Mouse (Mus musculus) adrenal gland, postnatal 4 days (tissue): Measurements from ENCODE around the gene Parp6. TPM values are rescaled to one million over a fixed set of nuclear protein-coding genes. Genes with fewer than 3 reads are reported as not detected.

ENCODE experiments used
- DNase-seq, 2 experiments: peaks; one replicate each; pipeline ENCODE4 v3.0.0; 2021 to 2022; ENCODE audit warnings: low spot score in 2 of 2, mixed read lengths in 2 of 2
- total RNA-seq, 2 experiments: library from RNA; stranded (reverse); gene quantifications; 2 replicates each; pipeline ENCODE4 v1.2.3; 2021

Gene Parp6
- total RNA-seq, 2 experiments from 2014 or later = 31.6 to 32.2 TPM

DNA sequence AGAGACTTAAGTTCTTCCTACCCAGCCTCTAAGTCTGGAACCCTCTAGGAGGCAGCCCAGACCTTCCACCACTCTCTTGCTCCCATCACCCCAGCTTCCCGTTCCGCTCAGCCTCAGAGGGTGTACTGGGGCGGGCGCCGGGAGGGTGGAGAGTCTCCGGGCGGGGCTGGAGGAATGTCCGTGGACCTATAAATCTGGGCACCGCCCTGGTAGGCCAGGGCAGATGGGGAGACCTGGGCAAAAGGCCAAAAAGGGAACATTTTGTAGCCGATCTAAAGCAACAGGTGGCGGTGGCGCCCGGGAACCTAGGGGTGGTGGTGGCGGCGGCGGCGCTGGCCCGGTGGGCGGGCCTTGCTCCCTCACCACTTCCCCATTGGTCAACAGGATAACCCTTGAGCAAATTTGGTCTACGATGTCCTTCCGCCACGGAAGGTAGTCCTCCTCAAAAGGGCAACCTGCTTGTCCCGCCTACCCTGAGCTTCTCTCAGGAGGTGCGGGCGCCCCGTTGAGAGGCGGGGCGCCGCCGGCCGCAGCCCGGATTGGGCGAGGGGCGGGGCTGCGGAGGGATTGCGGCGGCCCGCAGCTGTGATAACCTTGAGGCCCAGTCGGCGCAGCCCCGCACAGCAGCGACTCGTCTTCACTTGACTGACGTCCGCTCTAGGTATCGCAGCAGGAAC is 39.0 kb downstream of the Parp6 start, which contains the start of gene Pkm:
Gene Pkm (plus strand): TSS at position 411 of the 677 bp plus-strand sequence.
- peak; percentile 75 to 87 for DNase-seq

DNA sequence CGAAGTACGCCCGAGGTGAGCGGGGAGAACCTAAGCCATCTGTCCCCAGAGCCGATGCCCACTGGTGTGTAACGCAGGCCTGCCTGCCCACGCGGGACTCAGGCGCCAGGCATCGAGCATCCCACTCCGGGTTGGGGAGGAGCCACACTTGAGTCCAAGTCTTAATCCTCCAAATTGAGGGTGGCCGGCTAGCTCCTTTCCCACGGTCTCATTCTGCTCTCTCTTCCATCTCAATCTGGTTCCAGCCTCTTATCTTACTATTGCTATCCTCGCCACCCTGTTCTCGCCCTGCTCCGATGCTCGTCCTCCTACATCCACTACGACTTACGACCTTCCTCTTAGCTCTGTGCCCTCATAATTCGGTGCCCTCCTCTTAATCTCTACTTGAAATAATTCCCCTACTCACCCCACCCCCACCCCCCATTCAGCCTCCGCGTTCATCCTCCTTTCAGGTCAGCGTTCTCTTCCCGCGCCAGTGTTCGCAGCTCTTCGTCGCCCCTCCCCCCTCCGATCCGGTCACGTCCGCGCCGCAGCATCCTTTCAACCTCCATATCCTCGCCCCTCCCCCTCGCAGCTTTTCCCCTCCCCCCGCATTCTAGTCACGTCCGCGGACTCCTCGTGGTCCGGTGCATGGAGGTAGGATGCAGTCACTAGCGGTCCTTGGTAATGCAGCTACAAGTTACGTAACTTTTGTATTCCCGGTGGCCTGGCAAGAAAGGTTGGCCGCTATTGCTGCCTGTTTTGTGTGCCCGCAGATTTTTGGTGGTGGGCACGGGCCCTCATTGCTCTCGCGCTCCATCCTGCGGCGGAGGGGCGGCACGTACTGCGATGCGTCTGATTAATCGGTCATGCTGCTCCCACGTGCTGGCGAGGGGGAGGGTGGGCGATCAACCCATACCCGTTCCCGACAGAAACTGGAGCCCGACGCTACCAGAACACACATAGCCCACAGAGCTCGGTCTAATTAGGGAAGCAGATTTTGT is 39.8 kb downstream of the Parp6 start:
- DNase-seq = peak; percentile 29 to 44

DNA sequence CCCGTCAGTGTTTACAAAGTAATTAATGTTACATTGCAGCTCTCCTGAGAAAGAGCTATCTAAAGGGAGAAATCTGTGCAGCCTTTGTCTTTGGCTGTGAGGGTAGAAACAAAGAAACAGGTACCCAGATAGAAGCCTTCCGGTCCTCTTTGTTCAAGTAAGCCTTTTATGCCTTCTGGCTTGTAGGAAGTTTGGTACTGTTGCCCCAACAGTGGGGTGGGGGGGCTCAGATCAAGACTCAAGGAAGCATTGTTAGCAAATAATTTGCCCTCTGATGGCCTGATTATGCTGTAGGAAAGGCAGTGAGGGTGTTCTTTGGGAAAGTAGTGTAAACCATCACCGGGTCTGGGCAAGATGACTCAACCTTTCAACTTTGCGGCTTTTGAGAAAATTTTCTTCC is 41.1 kb downstream of the Parp6 start:
- no peak for DNase-seq

DNA sequence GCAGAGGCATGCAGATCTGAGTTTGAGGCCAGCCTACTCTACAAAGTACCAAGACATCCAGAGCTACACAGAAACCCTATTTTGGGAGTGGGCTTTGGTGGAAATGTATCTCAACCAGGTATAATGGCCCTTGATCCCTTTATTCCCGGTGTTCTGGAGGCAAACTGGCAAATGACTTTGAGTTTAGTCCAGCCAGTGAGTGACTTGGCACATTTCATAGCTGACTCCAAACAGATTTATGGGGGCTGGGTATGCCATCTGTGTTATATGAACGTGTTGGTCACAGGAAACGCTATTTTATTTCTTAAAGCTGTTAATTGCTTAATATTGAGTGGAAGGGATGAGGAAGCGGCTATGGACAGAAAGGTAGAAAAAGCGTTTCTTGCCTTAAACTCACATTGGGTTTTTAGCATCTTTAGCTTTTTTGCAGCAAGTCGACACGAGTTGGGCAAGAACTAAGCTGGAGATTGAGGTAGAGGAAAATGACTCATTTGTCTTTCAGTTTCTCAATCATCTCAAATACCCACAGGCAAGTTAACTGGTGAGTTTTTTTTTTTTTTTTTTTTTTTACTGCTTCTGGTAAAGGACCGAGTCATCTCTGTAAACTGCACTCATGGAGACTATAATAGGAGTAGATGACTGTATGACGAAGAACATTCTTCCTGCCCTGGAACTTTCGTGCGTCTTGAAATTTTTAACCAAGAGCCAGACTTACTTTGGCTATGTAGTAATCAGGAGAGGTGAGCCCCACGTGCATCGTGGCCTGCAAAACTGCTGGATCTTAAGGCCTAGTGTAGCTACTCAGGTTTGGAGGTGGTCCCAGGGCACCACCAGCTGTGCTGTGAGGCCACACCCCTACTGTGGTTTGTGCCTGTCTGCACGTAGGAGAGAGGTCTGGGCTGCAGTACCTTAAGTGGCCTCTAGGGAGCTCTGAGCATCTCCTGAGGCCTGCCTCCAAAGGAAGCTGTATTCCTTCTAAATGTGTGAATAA is 42.2 kb downstream of the Parp6 start:
- DNase-seq = peak; percentile 30 to 58

DNA sequence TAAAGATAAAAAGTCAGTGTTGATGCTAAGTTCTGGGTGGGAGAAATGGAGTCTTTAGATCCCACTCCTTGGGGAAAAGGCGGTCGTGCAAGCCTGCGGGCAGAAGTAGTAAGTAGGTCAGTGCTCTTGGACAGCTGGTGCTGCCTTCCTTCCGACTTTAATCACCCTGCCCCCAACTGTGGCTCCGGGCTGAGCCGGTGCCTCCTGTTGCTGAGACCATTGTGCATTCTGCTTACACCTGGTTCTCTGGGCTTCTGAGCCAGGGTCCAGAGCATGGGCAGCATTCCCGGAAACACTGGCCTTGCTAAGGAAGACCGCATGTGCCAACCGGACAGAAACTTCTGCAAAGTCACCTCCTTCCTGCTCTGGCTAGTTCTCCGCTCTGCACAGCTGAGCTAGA is 43.3 kb downstream of the Parp6 start:
- no peak for DNase-seq

DNA sequence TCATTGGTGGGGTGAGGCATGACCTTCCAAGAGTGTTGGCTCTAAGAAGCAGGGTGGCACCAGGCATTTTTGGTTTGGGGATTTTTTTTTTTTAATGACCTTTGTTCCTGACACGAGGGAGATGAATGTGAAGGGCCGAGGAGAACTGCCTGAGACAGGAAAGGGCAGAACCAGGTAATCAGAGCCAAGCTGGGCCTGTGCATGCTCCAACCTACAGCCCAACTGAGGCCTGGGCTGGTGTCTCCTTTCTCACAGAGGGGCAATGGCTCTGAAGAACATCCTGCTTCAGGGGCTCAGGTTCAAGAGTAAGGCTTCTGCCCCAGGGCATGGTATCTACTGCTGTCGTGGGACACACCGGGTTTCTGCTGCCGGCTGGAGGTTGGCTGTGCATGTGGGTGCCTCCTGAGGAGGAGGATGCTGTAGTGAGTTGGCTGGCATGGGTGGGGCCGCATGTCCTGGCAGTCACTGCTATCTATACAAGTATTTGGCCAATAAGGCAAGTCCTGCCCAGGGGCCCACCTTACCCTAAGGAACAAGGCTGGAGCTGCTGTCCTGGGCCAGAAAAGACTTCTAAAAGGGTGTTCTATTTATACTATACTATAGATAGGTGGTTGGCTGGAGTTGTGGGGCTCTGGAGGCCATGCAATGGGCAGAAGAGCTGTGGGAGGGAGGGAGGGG is 44.4 kb downstream of the Parp6 start:
- DNase-seq = no peak

DNA sequence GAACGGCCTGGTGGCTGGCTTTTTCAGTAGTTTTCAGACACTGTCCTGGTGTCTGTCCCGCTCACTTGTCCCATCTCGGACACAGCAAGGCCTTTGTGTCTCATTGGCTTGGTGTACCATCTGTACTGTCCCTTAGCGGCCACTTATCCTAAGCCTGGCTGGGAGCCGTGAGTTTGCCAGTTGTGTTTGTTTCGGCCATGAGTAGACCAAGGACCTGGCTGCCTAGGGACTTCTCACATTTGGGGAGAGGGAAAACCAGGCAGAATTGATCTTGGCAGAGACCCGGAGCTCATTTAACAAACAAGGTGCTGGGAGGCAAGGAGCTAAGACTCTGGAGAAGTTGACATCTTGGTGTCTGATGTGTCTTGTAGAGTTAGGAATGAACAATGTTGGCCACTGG is 46.1 kb downstream of the Parp6 start:
- no peak for DNase-seq

DNA sequence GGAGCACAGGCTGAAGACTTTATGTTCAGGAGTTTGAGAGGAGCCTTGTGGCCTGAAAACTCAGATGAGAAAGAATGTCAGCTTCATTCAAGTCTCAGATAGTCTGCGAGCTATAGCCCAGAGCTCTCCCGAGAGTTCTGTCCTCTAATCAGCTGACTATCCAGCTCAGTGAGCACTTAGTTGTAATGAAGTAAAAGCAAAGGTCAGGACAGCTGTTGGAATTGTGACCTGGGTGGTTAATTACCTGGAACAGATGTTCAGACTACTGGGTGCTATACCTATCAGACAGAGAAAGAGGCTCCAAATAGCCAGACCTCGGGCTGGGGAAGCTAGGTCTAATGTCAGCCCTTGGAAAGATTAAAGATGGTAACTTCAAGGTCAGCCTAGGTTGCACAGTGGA is 46.9 kb downstream of the Parp6 start:
- no peak for DNase-seq

DNA sequence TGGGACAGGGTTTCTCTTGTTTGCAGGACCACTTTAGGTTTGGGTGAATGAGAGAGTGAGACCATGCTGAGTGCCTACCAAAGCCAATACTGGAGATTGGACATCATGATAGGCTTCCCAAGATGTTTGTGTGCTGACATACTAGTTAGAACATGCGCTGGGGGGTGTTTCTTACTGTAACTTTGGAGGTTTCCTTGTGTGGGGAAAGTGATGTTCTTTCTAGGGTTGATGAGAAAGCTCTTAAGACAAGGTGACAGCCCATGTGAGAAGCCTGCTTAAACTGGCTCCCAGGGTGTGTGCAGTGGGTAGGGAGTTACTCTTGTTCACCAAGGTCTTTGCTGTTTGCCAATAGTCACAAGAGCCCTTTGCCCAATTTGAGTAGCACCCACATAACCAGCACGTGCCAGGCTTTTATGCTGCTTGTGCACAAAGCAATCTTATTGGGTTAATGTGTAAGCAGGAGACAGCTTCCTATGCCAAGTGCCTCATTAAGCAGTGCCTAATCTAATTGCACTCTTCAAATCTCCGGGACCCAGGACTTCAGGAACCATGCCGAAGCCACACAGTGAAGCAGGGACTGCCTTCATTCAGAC is 47.7 kb downstream of the Parp6 start:
- no peak for DNase-seq

DNA sequence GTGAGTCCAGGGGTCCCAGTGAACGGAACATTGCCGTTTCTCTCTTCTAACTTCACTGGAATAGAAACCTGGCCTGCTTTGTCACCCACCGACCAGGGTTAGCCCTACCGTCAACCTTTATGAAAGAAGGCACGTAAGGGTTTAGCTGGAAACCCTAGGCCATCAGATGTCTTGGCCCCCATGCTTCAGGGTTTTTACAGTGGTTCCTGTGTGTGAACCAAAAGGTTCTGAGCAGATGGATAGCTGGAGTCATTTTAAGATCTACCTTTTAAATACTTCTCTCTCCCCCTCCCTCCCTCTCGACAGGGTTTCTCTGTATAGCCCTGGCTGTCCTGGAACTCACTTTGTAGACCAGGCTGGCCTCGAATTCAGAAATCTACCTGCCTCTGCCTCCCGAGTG is 48.9 kb downstream of the Parp6 start:
- no peak for DNase-seq

DNA sequence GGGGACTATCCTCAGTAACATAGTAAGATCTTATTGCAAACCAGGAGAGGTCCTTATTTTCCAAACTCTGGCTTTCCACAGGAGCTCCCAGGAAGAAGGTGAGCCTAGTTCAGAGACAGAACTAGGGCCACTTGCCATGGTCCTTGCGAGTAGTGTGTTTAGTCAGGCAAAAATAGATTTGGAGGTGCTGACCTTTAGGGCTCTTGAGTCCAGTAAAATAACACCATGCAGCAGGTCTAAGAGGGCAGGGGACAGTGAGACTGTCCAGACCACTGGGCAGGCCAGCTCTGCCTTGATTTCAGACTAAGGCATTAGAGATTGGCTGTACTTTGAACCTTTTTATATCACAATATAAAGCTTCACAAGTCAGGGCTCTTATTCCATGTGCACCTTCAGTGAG is 49.7 kb downstream of the Parp6 start:
- DNase-seq = no peak

DNA sequence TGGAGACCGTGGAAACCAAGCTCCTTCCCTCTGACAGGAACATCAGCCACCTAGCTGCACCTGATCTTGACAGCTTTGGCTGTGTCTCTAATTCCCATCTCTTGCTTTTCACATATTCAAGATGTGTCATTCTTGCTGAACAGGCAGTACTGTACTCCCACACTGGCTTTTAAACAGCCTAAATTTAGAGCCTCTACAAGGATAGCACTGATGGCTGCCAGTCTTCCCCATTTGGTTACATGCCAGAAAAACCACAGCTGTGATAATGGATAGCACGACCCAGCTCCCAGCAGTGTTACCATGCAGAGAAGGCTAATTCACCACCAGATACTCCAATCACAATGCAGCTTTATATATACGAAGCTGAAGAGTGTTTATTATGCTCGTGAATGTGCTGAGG is 50.2 kb downstream of the Parp6 start:
- no peak for DNase-seq

DNA sequence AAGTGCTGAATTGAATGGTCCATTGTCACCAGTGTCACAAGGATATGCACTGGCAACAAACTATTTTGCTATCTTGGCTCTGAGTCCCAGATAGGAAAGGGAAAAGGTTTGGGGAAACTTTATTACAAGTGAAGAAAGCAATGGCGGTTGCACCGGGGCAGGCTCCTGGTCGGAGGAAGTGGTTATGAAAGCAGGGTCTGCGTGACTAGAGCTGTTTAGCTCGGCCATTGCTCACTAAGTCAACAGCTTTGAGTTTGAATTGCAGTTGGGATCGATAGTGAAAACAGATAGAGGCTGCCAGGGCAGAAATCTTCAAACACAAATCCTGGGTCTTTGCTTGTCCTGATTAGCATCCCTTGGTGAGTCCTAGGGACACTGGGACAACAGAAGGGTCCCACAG is 50.8 kb downstream of the Parp6 start:
- no peak for DNase-seq

DNA sequence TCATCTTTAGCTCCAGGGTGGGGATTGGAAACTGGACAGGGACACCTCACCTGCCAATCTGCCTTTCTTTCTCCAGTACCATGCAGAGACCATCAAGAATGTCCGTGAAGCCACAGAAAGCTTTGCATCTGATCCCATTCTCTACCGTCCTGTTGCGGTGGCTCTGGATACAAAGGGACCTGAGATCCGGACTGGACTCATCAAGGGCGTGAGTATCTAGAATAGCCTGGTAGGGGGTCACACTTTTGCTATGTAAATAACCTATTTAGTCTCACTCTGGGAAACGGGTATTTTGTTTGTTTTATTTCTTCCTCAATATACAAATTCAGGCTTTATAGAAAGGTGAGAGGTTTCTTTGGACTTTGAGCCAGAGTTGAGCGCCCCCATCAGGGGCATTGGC is 51.4 kb downstream of the Parp6 start:
- DNase-seq = no peak

DNA sequence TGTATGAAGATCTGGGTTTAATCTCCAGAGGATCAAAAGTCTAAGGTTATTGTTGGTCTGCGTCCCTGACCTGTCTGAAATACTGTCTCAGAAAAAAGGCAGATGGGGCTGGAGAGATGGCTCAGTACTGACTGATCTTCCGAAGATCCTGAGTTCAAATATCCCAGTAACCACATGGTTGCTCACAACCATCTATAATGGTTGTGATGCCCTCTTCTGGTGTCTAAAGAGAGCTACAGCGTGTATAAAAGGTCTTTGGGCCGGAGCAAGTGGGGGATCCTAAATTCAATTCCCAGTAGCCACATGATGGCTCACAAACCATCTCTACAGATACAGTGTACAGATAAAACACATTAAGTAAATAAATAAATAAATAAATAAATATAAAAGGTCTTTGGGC is 52.1 kb downstream of the Parp6 start:
- no peak for DNase-seq

DNA sequence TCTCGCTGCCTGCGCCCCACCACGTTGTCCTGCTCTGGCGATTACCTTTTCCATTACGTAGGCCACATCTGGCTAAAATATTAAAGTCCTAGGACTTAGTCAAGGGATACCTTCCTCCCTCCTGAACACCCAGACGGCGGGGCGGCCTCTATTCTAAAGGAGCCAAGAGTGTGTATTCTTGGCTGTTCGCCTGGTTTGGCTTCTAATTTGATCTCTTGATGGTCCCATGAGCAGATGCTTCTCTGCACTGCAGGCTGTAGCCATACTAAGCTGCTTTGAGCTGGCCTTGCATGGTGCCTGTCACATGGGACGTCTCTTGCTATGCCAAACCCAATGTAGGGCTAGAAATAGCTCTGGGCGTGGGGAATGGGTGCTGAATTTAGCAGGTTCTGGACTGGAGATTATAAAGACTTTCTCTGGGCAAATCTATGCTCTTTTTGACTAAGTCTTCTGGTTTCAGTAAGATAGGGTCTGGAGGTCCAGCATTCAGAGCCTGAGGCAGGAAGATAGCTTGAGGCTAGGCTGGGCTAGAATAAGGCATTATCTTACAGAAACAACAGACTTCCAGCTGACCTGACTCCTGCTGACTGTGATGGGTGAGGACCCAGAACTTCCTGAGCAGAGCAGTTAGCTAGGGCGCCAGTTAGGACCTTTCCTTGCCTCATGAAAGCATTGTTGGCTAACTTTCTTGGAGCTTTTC is 55.3 kb downstream of the Parp6 start:
- no peak for DNase-seq

DNA sequence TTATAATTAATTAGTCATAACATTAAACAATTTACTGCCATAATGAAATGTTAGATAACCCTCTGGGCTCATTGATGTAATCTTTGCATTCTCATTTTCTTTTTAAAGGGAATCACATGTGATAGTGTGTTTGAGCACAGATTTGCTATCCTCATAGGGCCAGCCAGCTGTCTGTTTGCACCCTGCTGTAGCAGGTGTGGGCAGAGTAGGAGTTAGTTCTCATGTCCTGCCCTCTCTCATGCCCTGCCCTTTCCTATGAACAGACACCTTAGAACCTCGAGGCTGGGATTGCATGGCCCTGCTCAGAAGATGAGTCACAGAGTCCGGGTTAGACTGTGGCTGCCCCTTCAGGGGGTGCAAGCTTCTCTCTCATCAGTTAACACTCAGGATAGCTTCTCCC is 56.3 kb downstream of the Parp6 start:
- no peak for DNase-seq

DNA sequence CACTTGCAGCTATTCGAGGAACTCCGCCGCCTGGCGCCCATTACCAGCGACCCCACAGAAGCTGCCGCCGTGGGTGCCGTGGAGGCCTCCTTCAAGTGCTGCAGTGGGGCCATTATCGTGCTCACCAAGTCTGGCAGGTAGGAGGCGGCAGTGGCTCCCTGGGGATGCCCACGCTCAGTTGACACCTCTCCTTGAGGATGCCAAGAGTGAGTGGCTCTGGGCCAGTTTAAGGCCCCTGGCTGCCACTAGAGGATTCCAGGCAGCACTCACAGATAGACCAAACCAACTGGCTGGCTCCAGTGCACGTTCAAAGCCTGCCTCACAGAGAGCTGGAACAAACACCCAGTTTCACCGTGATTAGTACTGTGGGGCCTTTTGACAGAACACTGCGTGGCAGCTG is 58.5 kb downstream of the Parp6 start:
- no peak for DNase-seq

DNA sequence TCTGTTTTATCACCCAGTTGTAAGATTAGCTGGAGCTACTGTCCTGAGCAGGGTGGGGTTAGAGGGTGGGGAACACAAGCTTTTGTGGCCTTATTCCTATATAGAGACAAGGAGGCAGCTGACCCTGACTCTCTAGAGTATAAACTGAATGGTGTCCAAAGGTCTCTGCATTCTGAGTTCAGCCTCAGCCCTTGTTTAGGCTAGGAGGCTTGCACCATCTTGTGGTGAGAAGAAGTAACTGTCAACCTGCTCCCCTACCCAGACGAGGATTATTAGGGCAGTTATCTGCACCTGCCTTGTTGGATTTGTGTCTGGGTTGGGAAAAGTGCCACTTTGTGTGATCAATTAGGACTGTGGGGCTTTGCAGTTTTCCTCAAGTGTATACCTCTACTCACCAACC is 61.2 kb downstream of the Parp6 start:
- no peak for DNase-seq
